Mouse (Mus musculus): ENCODE measurements around the gene Ltk.
"Not testable (repeated sequence)": the region's sequence is repeated elsewhere in the genome, so short reads cannot be mapped to it uniquely, and the experiment has no call there.

Ltk gene

DNA sequence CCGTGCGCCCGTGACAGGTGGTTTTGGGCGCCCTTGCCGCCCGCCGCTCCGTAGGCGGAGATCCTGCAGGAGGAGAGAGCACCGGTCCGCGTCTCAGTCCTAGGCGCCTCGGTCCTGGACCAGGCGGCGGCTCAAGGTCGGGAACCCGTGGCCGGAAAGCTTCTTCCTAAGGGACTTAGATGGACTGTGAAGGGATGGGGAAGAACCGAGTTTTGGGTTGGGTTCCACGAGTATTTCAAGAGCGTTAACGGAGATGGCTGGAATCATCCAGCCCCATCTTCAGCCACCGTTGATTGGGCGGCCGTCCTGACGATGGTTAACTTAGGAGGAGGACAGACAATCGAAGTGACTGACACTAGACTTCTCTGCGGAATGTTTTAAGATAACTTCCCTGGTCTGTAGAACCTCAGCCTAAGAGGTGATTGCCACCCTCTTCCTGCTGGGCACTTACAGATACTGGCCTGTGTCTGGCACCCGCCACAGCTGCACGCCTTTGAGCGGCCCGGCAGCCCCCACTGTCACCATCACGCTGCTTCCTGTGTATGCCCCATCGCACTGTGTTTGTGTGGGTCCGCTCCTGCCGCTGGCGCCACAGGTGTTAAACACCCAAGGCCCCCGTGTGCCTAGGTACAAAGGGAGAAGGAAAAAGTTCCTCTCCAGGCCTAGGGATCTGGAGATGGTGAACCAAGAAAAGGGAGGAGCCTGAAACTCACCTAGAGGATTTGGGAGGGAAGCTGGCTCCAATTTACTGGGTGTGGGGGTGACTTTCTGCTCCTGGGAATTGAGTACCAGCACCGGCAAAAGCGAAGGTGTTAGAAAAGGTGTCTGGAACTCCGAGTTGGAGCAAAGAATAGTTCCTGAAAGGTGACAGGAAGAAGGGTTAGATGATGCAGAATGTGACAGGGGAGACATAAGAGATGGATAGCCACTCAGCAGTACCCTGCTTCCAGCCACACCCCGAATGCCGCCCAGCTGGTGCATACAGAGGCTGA is 1.1 kb downstream of the Ltk start:
- DNase-seq (ENCODE audit: low spot score) = no peak

DNA sequence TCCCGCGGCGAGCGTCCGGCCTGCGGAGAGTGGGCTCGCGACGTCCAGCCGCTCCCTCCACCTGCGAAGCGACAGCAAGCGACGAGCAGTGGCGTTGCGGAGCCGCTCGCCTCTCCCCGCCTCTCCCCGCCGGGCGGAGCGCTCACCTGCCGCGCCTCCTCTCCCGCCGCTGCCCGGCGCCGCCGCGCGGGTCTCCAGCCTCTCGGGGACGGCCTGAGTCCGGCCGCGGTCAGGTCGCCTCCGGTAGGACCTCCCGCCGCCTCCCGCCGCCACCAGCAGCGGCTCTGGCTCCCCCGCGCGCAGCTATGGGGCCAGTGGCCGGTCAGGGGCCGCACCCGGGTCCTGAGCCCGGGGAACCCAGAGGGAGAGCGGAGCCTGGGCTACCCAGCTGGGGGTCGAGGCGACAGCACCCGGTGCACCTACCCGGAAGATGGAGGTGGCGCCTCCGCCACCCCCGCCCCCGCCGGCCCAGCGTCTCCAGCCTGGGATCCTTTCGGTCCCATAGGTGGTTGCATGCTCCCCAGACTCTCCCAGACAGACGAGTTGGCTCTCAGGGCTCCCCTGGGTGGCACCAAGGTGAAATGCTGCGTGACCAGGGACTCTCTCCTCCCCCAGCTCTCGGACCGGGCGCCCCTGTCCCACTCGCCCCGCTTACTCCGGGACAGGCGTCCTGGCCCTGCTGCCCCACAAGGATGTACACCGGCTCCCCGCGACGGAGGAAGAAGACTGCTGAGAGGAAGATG is 2.0 kb downstream of the Ltk start:
- no peak for DNase-seq (ENCODE audit: low spot score)

DNA sequence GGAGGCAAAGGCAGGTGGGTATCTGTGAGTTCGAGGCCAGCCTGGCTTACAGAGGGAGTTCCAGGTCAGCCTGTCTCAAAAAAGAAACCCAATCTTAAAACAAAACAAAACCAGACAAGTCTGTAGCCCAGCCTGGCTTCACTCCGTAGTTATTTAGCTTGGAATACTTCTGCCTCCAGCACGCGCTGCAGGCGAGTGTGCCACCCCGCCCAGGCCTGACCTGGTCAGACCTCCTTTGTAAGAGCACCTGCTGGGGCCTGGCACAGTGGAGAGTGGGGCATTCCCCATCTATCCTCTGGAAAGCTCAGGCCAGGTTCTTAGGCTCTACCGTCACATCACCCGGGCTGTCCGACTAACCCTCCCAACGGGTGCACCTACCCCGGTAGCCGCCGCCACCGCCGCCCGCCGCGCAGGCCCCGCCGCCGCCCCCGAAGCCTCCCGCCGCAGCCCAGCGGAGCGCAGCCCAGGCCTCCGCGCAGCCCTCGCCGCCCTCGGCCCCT is 2.6 kb downstream of the Ltk start:
- no peak for DNase-seq (ENCODE audit: low spot score)

DNA sequence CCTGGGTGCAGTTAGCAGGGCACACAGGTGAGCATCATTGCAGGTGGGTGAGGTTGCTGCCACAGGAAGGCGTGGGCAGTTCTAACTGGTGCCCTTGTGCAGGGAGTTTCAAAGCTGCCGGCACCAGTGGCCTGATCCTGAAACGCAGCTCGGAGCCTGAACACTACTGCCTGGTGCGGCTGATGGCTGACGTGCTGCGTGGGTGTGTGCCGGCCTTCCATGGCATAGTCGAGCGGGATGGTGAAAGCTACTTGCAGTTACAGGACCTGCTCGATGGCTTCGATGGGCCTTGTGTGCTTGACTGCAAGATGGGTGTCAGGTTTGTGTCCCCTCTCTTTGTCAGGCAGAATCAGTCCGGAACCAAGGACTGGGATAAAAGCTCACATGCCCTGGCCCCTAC is 11.0 kb downstream of the Ltk start:
- DNase-seq (ENCODE audit: low spot score) = no peak

DNA sequence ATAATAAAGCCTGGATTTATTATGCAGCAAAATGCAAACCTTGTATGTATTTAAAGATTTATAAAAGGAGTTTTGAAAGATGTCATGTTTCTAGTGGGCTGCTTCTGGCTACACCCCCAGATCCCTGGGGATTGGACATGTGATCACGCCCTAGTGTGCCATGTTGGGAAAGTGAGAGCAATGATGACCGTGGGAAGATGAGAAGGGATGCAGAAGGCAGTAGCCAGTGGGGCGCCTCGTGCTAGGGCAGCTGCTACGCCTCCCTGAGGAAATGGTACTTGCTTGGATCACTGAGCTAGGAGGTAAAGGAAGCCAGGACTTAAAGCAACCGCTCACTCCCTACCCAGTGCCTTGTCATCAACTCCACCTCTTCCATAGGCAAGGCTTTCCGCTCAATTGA is 12.7 kb downstream of the Ltk start:
- DNase-seq (ENCODE audit: low spot score) = no peak

DNA sequence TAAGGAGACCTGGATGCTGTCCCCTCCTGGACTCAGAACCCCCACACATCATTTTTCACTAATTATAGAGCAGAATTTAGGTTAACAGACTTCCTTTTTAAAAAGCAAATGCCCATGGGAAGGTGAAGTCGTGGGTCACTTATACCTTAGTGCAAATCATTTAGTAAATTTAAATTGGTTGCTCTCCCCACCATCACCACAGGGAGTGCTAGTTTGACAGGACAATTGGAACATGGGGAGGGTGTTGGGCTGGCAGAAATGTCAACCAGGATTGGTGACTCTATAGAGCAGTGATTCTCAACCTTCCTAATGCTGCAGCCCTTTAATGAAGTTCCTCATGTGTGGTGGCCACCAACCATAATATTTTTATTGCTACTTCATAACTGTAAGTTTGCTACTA is 14.9 kb downstream of the Ltk start:
- no peak for DNase-seq (ENCODE audit: low spot score)

DNA sequence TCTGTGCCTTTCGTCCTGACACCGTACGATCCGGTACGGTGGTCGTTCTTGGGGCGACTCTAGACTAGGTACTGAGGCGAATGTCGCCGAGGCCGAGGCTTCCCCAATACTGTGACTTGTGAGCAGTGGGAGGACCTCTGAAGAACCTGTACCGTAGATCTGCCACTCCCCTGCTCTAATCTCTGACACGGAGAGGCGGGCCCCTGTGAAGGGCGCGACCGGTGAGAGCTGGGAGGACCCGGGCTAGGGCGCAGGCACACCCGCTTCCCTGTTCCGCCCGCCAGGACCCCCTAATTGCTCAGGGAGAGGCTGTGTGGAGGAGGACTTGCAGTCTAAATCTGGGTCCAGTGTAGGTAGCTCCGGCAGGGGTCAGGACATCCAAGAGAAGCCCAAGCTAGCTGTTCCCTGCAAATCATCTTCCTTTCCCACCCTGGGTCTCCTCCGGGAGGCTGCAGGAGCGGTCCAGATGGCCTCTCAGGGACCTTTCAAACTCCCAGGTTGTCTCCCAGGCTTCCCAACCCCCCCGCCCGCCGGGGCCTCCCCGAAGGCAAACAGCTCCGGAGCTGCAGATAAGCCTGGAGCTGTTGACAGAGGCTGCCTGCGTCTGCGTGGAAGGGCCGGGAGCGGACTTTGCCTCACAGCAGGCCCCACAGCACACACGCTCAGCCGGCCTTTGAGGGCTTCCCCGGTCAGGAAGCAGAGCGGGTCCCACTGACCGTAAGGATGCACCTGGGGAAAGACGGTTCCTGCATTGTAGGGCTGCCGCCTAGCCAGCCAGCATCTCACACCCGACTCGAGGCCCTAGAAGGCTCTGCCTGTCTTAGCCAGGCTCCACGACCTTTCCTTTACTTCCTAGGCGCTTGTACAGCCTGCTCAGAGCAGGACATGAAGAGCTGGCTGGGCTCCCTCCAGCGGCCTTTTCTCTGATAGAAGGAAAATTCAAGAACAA is 15.8 kb downstream of the Ltk start:
- DNase-seq (ENCODE audit: low spot score) = no peak

DNA sequence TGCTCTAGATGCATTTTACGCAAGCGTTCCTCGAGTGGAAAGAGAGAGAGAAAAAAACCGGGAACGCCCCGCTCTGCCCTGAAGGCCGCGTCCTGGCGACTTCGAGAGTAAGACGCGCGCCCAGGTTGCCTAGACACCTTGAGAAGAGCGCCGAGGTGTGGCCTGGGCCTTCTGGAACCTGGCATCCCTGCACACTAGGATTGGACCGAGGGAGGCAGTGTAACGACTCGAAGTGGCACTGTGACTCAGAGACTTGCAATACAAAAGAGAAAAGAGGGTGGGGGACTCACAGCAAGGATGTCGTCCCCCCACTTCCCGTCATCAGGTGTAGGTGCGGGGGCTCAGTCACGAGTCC is 16.4 kb downstream of the Ltk start:
- DNase-seq (ENCODE audit: low spot score) = no peak

DNA sequence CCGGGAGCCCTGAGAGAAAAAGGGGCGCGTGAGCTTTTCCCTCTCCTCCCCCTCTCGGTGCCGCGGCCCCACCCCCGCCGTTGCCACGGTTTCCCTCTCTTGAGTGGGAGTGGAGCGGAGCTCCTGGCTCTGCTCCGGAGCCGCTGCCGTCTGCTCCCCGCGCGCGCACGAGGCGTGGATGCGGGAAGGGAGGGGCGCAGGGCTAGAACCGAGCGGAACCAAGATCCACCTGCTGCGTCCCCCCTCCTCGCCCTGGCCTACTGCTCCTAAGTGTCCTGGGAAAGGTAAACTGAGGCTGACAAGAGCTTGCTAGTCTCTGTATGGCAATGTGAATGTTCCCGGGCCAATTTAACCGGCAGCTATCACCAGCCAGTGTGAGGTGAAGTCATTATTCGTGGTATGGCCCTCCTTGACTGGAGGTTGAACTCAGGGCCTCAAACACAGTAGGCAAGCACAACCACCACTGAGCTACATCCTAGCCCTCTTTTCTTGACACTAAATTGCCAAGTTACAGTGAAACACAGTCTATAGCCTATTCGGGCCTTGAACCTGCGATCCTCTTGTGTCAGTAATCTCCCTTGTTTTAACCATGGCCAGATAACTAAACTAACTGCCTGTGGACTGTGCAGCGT is 16.9 kb downstream of the Ltk start:
- no peak for DNase-seq (ENCODE audit: low spot score)

DNA sequence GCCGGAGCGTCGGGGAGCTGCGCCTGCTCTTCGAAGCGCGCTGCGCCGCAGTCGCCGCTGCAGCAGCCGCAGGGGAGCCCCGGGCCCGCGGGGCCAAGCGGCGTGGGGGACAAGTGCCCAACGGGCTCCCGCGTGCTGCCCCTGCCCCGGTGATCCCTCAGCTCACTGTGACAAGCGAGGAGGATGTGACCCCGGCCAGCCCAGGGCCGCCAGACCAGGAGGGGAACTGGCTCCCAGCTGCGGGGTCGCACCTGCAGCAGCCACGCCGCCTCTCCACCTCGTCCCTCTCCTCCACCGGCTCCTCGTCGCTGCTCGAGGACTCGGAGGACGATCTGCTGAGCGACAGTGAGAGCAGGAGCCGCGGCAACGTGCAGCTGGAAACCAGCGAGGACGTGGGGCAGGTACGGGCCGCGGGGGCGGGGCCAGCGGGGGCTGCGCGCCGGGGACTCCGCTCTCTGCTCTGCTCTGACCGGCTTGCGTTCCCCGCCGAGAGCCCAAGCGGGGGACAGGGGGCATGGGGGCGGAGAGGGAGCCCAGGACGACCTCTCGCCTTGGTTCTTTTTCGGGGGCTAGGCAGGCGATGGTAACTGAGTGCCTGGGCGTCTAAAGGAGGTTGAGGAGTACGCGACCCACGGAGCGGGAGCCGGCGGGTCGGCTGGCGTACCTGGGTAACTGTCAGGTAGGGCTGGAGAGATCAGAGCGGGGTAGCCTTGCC is 17.6 kb downstream of the Ltk start:
- no peak for DNase-seq (ENCODE audit: low spot score)

DNA sequence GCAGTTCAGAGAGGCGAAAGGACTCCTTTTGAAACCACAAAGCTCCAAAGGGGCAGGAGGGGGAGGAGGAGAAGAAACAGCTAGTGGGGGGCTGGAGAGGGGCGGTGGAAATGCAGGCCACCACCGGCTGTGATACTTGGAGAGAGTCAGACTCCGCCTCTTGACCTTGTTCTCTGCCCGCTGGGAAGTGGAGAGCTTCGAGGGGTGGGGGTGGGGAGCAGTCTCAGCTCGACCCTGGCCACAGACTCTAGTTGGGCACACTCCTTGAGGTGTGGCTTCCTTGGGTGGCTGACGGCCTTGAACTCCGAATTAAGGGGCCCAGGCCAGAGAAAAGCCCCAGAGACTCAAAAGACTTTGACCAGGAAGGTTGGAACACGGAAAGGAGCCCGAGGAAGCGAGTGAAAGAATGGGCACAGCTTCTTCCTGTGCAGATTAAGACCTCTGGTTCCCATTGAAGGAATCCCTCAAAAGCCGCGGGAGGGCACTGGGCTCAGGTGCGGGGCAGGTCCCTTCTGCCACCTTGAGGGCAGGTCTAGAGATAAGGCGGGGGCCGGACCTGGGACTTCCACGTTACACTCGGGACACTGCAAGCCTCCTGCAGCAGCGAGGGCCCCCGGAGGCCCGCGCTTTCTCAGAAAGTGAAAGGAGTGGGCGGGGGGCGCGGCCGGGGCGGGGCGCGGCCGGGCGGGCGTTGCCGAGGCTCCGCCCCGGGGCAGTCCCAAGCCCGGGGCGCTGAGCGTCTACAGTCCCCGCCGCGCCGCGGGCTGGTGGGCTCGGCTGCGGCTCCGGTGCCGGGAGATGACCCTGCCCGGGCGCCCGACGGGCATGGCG is 18.4 kb downstream of the Ltk start, which contains the start of gene Itpka:
Gene Itpka (plus strand): TSS at position 757 of the 831 bp plus-strand sequence.
- DNase-seq (ENCODE audit: low spot score) = peak; percentile 43

DNA sequence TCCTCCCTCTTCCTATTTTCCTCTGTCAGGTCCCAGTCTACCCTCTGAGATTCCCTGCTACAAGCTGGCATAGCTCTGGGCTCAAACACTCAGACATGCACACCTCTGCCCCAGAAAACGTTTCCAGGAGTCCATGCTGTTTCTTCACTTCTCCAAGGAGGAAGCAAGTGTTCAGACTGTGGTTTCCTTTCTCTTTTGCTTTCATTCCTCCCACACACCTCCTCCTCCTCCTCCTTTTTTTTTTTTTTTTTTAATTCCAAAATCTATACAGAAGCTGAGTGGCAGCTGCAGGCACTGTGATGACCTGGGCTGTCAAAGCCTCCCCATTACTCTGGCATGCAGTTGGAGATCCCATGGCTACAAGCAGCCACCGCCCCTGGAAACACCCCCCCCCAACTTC is 19.7 kb downstream of the Ltk start:
- no peak for DNase-seq (ENCODE audit: low spot score)

DNA sequence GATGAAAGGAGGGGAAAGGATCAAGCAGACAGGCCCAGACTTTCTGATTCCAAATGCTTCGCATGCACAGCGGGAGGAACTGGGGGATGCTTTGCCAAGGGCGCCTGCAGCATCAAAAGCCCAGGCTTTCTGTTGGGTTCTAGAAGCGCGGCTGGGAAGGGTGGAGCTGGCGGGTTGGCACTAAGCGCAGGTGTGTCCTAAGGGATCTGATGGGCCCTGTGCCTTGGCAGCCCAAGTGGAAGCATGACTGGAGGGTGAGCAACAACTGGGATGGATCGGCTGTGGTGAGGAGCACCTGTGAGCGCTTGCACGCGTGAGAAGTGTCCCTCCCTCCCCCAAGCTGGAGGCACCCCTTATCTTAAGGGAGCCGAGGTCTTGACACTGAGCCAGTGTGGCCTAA is 23.1 kb downstream of the Ltk start:
- no peak for DNase-seq (ENCODE audit: low spot score)

DNA sequence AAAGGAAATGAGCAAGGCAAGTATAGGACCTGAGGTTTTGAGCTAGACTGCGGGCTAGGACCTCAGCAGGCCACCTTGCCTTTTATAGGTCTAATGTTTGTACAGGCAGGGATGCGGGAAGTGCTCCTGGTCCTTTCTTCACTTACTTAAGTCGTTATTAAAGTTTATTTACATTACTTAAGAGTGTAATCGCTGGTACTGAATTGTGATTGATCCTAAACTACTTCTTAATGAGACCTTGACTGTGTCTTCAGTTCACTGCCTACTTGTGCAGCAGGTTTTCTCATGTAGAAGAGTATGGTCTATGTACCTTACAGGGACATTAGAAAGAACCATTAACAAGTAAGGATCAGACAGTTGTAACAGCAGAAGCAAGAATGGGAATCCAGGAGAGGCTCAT is 29.5 kb downstream of the Ltk start:
- no peak for DNase-seq (ENCODE audit: low spot score)

DNA sequence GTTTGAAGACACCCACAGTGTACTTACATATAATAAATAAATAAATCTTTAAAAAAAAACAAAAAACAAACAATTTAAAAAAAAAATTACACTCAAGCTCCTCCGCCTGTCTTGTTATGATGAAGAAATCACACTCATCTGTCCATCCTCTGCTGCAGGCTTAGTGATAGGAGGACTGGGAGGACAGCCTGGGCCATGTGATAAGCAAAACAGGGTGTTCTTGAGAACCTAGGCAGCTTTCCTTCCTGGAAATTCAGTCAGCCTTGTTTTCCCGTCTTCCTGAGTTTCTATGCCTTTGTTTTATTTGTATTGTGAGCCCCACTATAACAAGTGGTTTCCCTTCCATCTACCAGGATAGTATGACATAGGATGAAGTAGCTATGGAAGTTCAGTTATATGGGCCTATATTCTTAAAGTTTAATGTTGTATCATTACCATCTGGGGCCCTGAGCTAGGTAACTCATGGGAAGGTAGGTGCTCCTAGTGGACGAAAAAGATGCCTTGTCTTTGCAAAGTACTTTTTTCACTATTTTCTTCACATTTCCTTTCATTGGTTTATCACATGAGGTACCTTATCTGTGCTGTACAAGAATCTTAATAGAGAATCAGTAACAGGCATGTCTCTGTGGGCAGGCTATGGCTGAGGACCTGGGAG is 32.3 kb downstream of the Ltk start:
- DNase-seq (ENCODE audit: low spot score) = no peak

DNA sequence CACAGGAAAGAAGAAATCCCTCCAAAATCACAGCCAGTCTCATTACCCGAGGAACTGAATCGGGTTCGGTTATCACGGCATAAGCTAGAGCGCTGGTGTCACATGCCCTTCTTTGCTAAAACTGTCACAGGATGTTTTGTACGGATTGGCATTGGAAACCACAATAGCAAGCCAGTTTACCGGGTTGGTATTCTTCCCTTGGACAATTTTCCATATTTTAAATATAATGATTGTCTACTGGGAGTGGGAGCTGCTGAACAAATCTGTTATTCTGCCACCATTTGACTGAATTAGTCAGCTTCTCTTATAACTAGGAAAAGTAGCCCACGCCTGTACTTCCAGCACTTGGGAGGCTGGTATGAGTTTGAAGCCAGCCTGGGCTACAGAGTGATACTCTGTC is 39.2 kb downstream of the Ltk start:
- no peak for DNase-seq (ENCODE audit: low spot score)

DNA sequence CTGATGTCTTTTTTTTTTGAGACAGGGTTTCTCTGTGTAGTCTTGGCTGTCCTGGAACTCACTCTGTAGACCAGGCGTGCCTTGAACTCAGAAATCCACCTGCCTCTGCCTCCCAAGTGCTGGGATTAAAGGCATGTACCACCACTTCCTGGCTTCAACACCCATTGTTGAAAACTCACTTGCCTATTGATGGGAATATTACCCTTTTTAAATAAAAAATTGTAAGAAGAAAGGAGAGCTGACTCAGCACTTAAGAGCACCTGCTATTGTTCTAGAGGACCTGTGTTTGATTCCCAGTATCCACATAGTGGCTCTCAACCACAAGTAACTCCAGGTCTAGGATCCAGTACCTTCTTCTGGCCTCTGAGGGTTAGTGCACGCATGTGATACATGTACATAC is 44.4 kb downstream of the Ltk start:
- DNase-seq (ENCODE audit: low spot score) = not testable (repeated sequence)

DNA sequence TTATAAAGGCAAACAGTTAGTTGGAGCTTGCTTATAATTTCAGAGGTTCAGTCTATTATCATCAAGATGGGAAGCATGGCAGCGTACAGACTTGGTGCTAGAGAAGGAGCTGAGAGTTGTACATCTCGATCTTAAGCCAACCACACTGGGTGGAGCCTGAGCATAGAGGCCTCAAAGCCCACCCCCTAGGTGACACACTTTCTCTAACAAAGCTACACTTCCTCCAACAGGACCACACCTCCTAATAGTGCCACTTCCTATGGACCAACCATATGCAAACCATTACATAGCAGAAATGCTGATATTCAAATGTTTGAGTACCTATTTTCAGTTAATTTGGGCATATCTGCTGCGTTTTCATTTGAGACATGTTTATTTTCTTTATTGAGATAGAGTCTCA is 50.2 kb downstream of the Ltk start:
- no peak for DNase-seq (ENCODE audit: low spot score)

DNA sequence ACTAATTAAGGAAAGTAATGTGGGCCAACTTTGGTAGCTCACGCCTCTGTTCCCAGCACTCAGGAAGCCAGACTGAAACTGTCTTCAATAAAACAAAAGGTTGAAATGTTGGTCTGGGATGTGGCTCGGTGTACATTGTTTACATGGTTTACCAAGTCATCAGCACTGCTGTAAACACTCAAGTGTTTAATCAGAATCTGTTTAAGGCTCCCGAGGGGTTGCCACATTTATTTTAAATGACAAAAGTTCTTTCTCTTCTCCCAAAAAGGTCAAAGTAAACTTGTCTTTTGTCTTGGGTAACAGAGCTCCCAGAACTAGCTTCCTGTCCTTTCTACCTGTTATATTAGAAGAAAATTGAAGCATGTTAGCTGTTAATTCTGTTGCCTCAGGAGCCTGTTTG is 52.6 kb downstream of the Ltk start:
- no peak for DNase-seq (ENCODE audit: low spot score)
